Mouse (Mus musculus) heart, embryonic 11.5 days (tissue): ENCODE measurements around the gene Taok2. TPM values are rescaled to one million over a fixed set of nuclear protein-coding genes. Genes with fewer than 3 reads are reported as not detected.

ENCODE experiments used
- ATAC-seq: fragments of 200-750 bp; cut with Nextera tagmentation; replicated peaks from 2 replicates; pipeline ENCODE4 v1.8.0; 2017; ENCODE audit warnings: moderate library complexity; ENCODE audit not compliant: insufficient number of reproducible peaks, low FRiP score, low TSS enrichment
- H3K27ac ChIP-seq: fragments of 300-500 bp; sonication (generic); 2 replicates; pipeline ENCODE4 v1.5.1; 2014; ENCODE audit warnings: mild to moderate bottlenecking, low read depth, low read length
- H3K27me3 ChIP-seq: fragments of 300-500 bp; sonication (generic); 2 replicates; pipeline ENCODE4 v1.6.1; 2014; ENCODE audit warnings: mild to moderate bottlenecking, low read length, mixed read lengths; ENCODE audit not compliant: control insufficient read depth, insufficient read depth
- H3K36me3 ChIP-seq: fragments of 300-500 bp; sonication (generic); 2 replicates; pipeline ENCODE4 v1.6.1; 2014; ENCODE audit warnings: mild to moderate bottlenecking, low read length, moderate library complexity, mixed read lengths; ENCODE audit not compliant: control insufficient read depth, insufficient read depth
- H3K4me1 ChIP-seq: fragments of 300-500 bp; sonication (generic); 2 replicates; pipeline ENCODE4 v1.6.1; 2014; ENCODE audit warnings: low read length; ENCODE audit not compliant: control insufficient read depth, insufficient read depth
- H3K4me2 ChIP-seq: fragments of 300-500 bp; sonication (generic); 2 replicates; pipeline ENCODE4 v1.6.1; 2014; ENCODE audit warnings: mild to moderate bottlenecking, moderate library complexity
- H3K4me3 ChIP-seq: fragments of 300-500 bp; sonication (generic); 2 replicates; pipeline ENCODE4 v1.5.1; 2014; ENCODE audit warnings: low read depth, low read length
- H3K9ac ChIP-seq: fragments of 300-500 bp; sonication (generic); 2 replicates; pipeline ENCODE4 v1.6.1; 2014; ENCODE audit warnings: mild to moderate bottlenecking, low read depth, low read length, moderate library complexity
- H3K9me3 ChIP-seq: fragments of 300-500 bp; sonication (generic); replicated peaks from 2 replicates; pipeline ENCODE4 v1.6.1; 2016; ENCODE audit warnings: low read length; ENCODE audit not compliant: control insufficient read depth
- WGBS: fragments of 180-500 bp; shearing (Covaris S2); extraction: QIAGEN DNeasy Blood & Tissue Kit; methylation state at CpG from one replicate; pipeline ENCODE4 v1.1.7; 2014; ENCODE audit not compliant: insufficient replicate concordance; 5-methylcytosine and 5-hydroxymethylcytosine counted together
- polyA plus RNA-seq: library from polyadenylated mRNA; unstranded; fragments of >200 nt; fragmentation: Nextera tagmentation; extraction: Ambion mirVana; gene quantifications from 2 replicates; pipeline ENCODE4 v1.2.1, GENCODE M21; 2014

The Taok2 gene
- polyA plus RNA-seq, 1 experiment from 2014 or later, result 19.4 TPM

GRCm38 (mm10) chr7:126888852-126889251, 4.3 kb upstream of the Taok2 start:
- H3K9ac ChIP-seq, result peak overlapping the region; percentile 46; the same call in 1 of the 2 replicates
- WGBS, result 38% methylated on average over 7 of the region's 7 CpGs
- no peak overlapping the region for H3K4me3 ChIP-seq

GRCm38 (mm10) chr7:126887281-126887680, 2.8 kb upstream of the Taok2 start:
- Histone ChIP-seq H3K4me1 (peaks cover 13% of the 10 kb centered on the region), H3K27ac (no peak overlapping the region), H3K27me3 (no peaks in the 10 kb centered on the region), H3K9ac (no peak overlapping the region), H3K9me3 (no peaks in the 10 kb centered on the region), H3K4me2 (no peak overlapping the region), H3K4me3 (no peak overlapping the region), H3K36me3 (no peaks in the 10 kb centered on the region; the same call in 1 of the 2 replicates)
- 75% methylated on average over 5 of the region's 5 CpGs for WGBS
- ATAC-seq, result no peak

More at GRCm38 (mm10) chr7:126888852-126889251, 4.3 kb upstream of the Taok2 start:
- Histone ChIP-seq H3K27ac (no peak overlapping the region), H3K9me3 (no peaks in the 10 kb centered on the region), H3K4me1 (0 out of 2 replicates have a peak, but pooled peaks cover 3% of the 10 kb centered on the region), H3K27me3 (no peaks in the 10 kb centered on the region), H3K4me2 (no peak overlapping the region), H3K36me3 (no peaks in the 10 kb centered on the region; the same call in 1 of the 2 replicates)
- no peak for ATAC-seq

- WGBS, result 0% methylated on average over 15 of the region's 15 CpGs
- no peaks in the 10 kb centered on the region for H3K27me3 ChIP-seq
- no peaks in the 10 kb centered on the region for H3K9me3 ChIP-seq
- peaks cover 22% of the 10 kb centered on the region for H3K4me1 ChIP-seq
- H3K4me3 ChIP-seq, result peak overlapping the region; percentile 86
- H3K4me2 ChIP-seq, result peak overlapping the region; percentile 96
- peak overlapping the region; percentile 95 for H3K27ac ChIP-seq
- H3K9ac ChIP-seq, result peak overlapping the region; percentile 92
- peak; percentile 5; the same call in 1 of the 2 replicates for ATAC-seq
- peaks cover 18% of the 10 kb centered on the region; the same call in 1 of the 2 replicates for H3K36me3 ChIP-seq
These were observed 747 bp downstream of the Taok2 start for GRCm38 (mm10) chr7:126883731-126884181.

- H3K9ac ChIP-seq, result peak overlapping the region; percentile 57
These were observed 3.5 kb downstream of the Taok2 start for GRCm38 (mm10) chr7:126881040-126881439.

GRCm38 (mm10) chr7:126877239-126877638, 7.3 kb downstream of the Taok2 start:
- Histone ChIP-seq H3K4me2 (no peak overlapping the region), H3K27me3 (no peaks in the 10 kb centered on the region), H3K27ac (no peak overlapping the region), H3K9ac (no peak overlapping the region), H3K9me3 (no peaks in the 10 kb centered on the region), H3K4me1 (peaks cover 9% of the 10 kb centered on the region), H3K36me3 (peaks cover 63% of the 10 kb centered on the region), H3K4me3 (no peak overlapping the region)
- ATAC-seq, result no peak
- WGBS, result 100% methylated on average over 1 of the region's 1 CpGs

More at GRCm38 (mm10) chr7:126881040-126881439, 3.5 kb downstream of the Taok2 start:
- peak overlapping the region; percentile 96 for H3K4me2 ChIP-seq
- no peaks in the 10 kb centered on the region for H3K27me3 ChIP-seq
- H3K4me1 ChIP-seq, result peaks cover 22% of the 10 kb centered on the region
- no peak for ATAC-seq
- H3K36me3 ChIP-seq, result peaks cover 37% of the 10 kb centered on the region
- H3K4me3 ChIP-seq, result peak overlapping the region; percentile 86; the same call in 1 of the 2 replicates
- H3K27ac ChIP-seq, result peak overlapping the region; percentile 41
- WGBS, result 73% methylated on average over 6 of the region's 6 CpGs
- no peaks in the 10 kb centered on the region for H3K9me3 ChIP-seq

GRCm38 (mm10) chr7:126870520-126870891, 14.0 kb downstream of the Taok2 start:
- Histone ChIP-seq H3K9me3 (no peaks in the 10 kb centered on the region), H3K4me1 (no peaks in the 10 kb centered on the region), H3K27ac (no peak overlapping the region), H3K36me3 (peaks cover 67% of the 10 kb centered on the region), H3K4me2 (no peak overlapping the region), H3K4me3 (no peak overlapping the region), H3K9ac (no peak overlapping the region), H3K27me3 (no peaks in the 10 kb centered on the region)
- ATAC-seq, result no peak
- whole genome bisulfite sequencing, result 100% methylated on average over 2 of the region's 2 CpGs

GRCm38 (mm10) chr7:126869780-126870519, 14.6 kb downstream of the Taok2 start:
- H3K27me3 ChIP-seq, result no peaks in the 10 kb centered on the region

GRCm38 (mm10) chr7:126868003-126868402, 16.5 kb downstream of the Taok2 start:
- Histone ChIP-seq H3K27me3 (no peaks in the 10 kb centered on the region), H3K27ac (no peak overlapping the region), H3K36me3 (peaks cover 62% of the 10 kb centered on the region), H3K4me3 (no peak overlapping the region), H3K4me1 (peaks cover 2% of the 10 kb centered on the region; the same call in 1 of the 2 replicates), H3K9me3 (no peaks in the 10 kb centered on the region), H3K9ac (no peak overlapping the region), H3K4me2 (no peak overlapping the region)
- ATAC-seq, result no peak
- WGBS, result 85% methylated on average over 12 of the region's 12 CpGs

More at GRCm38 (mm10) chr7:126869780-126870519, 14.6 kb downstream of the Taok2 start:
- ATAC-seq, result no peak
- Histone ChIP-seq H3K4me3 (no peak overlapping the region), H3K9me3 (no peaks in the 10 kb centered on the region), H3K36me3 (peaks cover 66% of the 10 kb centered on the region), H3K27ac (no peak overlapping the region), H3K9ac (no peak overlapping the region), H3K4me1 (no peaks in the 10 kb centered on the region), H3K4me2 (no peak overlapping the region)
- WGBS, result 91% methylated on average over 23 of the region's 23 CpGs
